Comparison of ENCODE assay signal across 7 mouse cellular contexts in the genomic region with DNA sequence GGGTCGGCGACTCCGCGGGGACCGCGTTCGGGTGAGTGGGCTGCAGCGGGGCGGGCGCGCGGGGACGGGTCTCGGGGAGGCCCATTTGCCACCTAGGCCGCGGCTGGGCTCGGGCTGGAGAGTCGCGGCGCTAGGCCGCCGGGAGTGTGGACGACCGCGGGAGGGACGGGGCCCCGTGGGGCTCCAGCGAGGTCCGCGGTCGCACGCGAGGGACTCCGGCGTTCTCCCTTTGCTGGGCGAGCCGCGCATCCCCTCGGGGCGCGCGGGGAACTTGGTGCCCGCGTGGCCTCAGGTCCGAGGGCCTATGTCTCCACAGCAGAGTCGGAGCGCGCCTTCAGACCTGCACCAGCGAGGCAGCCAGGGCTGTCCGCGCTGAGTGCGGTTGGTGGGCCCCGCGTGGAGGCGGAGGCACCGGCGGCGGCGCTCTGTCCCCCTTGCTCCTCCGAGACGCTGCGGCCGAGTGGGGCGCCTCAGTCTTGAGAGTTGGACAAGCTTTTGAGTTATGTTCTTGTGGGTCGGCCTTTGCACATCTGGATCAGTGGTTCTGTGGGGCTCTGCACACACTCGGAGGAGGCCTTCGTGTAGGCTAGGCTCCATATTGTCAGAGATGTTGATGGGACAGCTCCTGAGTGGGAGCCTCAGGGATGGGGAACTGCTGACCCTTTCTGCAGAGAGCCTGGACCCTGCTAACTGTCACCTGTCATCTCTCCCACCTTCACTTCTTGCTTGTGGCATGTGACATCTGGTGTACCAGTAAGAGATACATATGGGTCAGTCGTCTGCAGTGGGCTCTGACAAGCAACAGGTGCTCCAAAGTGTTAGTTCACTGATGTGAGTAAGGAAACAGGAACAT. TPM values are rescaled to one million over a fixed set of nuclear protein-coding genes. Genes with fewer than 3 reads are reported as not detected.
DNase-seq lines count a peak whose midpoint lies in the region; ATAC-seq and TF ChIP-seq lines count a peak whose summit lies in the region.

No protein-coding gene starts in this region.

- H3K4me3 ChIP-seq in spleen, adult 2 months (ENCODE audit: extremely low read depth, insufficient read depth, insufficient read length) = peak overlapping the region; percentile 72
- H3K4me3 ChIP-seq in forebrain, postnatal 0 days (ENCODE audit: low read depth, low read length) = peak overlapping the region; percentile 84
- H3K4me3 ChIP-seq in liver, embryonic 11.5 days (ENCODE audit: low read depth, low read length) = peak overlapping the region; percentile 83
- H3K4me3 ChIP-seq in neural tube, embryonic 14.5 days (ENCODE audit: low read depth, low read length) = peak overlapping the region; percentile 85

- peak overlapping the region; percentile 58 for H3K27ac ChIP-seq in spleen, adult 2 months (ENCODE audit: insufficient read depth, low read length)
- peak overlapping the region; percentile 76 for H3K27ac ChIP-seq in forebrain, postnatal 0 days (ENCODE audit: low read depth, low read length)
- H3K27ac ChIP-seq in liver, embryonic 11.5 days (ENCODE audit: low read depth, low read length) = no peak overlapping the region
- peak overlapping the region; percentile 78 for H3K27ac ChIP-seq in neural tube, embryonic 14.5 days (ENCODE audit: low read depth, low read length)

- peak in 1 of 2 experiments; percentile 18 for DNase-seq in spleen, adult 2 months (ENCODE audit: low read depth in 1 of 2, low spot score in 2 of 2)
- DNase-seq in spleen, adult 18-20 months = no peak
- DNase-seq in c-Kit-negative CD71-positive TER-119-positive erythroid progenitor cells, embryonic 14.5 days (ENCODE audit: low read depth, low spot score) = peak; percentile 20
- no peak for DNase-seq in forebrain, postnatal 0 days
- no peak for DNase-seq in liver, embryonic 11.5 days (ENCODE audit: low spot score)
- DNase-seq in left cerebral cortex, postnatal 14 days (ENCODE audit: low spot score in 2 of 2) = no peak

- no peak for TF ChIP-seq CTCF in spleen, adult 2 months (IDR thresholded peaks at IDR 0.05; ENCODE audit: extremely low read depth, insufficient read depth, insufficient read length, insufficient replicate concordance)
- TF ChIP-seq CTCF in forebrain, postnatal 0 days (IDR thresholded peaks at IDR 0.05; ENCODE audit: low read depth) = no peak

- no peaks in the 10 kb centered on the region for H3K27me3 ChIP-seq in spleen, adult 2 months (ENCODE audit: control insufficient read depth, insufficient read depth, low read length)
- no peaks in the 10 kb centered on the region for H3K27me3 ChIP-seq in forebrain, postnatal 0 days (ENCODE audit: insufficient read depth, low read length)
- 0 out of 2 replicates have a peak, but pooled peaks cover 4% of the 10 kb centered on the region for H3K27me3 ChIP-seq in liver, embryonic 11.5 days (replicated peaks; ENCODE audit: control insufficient read depth, insufficient read depth, low read length)
- no peaks in the 10 kb centered on the region for H3K27me3 ChIP-seq in neural tube, embryonic 14.5 days (ENCODE audit: control insufficient read depth, insufficient read depth, low read length)

- ATAC-seq in forebrain, postnatal 0 days = peak; percentile 12
- peak; percentile 29 for ATAC-seq in liver, embryonic 11.5 days (replicated peaks; ENCODE audit: low FRiP score)
- peak; percentile 42 for ATAC-seq in neural tube, embryonic 14.5 days (ENCODE audit: low read depth)

- H3K9ac ChIP-seq in forebrain, postnatal 0 days = peak overlapping the region; percentile 84
- H3K9ac ChIP-seq in liver, embryonic 11.5 days (ENCODE audit: low read depth, low read length) = peak overlapping the region; percentile 80
- peak overlapping the region; percentile 78 for H3K9ac ChIP-seq in neural tube, embryonic 14.5 days (replicated peaks; ENCODE audit: low read depth, low read length)

- 2% methylated on average over 68 of the region's 68 CpGs for WGBS in spleen, adult 2 months
- 5% methylated on average over 60 of the region's 68 CpGs for WGBS in forebrain, postnatal 0 days
- WGBS in liver, embryonic 11.5 days = 1% methylated on average over 61 of the region's 68 CpGs
- WGBS in neural tube, embryonic 14.5 days = 2% methylated on average over 59 of the region's 68 CpGs

- peak overlapping the region; percentile 85 for H3K4me2 ChIP-seq in forebrain, postnatal 0 days (ENCODE audit: low read depth)
- peak overlapping the region; percentile 74 for H3K4me2 ChIP-seq in liver, embryonic 11.5 days
- peak overlapping the region; percentile 97 for H3K4me2 ChIP-seq in neural tube, embryonic 14.5 days (ENCODE audit: low read depth, low read length)

- H3K4me1 ChIP-seq in spleen, adult 2 months (ENCODE audit: control insufficient read depth, insufficient read depth, insufficient read length) = peaks cover 5% of the 10 kb centered on the region; the same call in 1 of the 2 replicates
- H3K4me1 ChIP-seq in forebrain, postnatal 0 days (ENCODE audit: insufficient read depth) = peaks cover 22% of the 10 kb centered on the region
- H3K4me1 ChIP-seq in liver, embryonic 11.5 days (replicated peaks; ENCODE audit: control insufficient read depth, insufficient read depth, low read length) = peaks cover 23% of the 10 kb centered on the region
- peaks cover 26% of the 10 kb centered on the region for H3K4me1 ChIP-seq in neural tube, embryonic 14.5 days (ENCODE audit: control insufficient read depth, insufficient read depth, low read length)

- H3K9me3 ChIP-seq in forebrain, postnatal 0 days (ENCODE audit: low read length) = no peaks in the 10 kb centered on the region
- H3K9me3 ChIP-seq in liver, embryonic 11.5 days (ENCODE audit: control insufficient read depth, low read length) = no peaks in the 10 kb centered on the region
- no peaks in the 10 kb centered on the region for H3K9me3 ChIP-seq in neural tube, embryonic 14.5 days (ENCODE audit: control insufficient read depth, low read length)

- intact Hi-C loops in left cerebral cortex, postnatal 14 days (cut with DNase I) = loop anchor here (5.0 kb wide), 1 partner anchor 47 kb away; the partner anchor contains the start of gene Mtg2

- H3K36me3 ChIP-seq in spleen, adult 2 months (ENCODE audit: control insufficient read depth, insufficient read depth, low read length) = 0 out of 2 replicates have a peak, but pooled peaks cover 3% of the 10 kb centered on the region
- H3K36me3 ChIP-seq in forebrain, postnatal 0 days (ENCODE audit: insufficient read depth) = 0 out of 2 replicates have a peak, but pooled peaks cover 4% of the 10 kb centered on the region
- no peaks in the 10 kb centered on the region for H3K36me3 ChIP-seq in liver, embryonic 11.5 days (ENCODE audit: control insufficient read depth, insufficient read depth, low read length)
- no peaks in the 10 kb centered on the region for H3K36me3 ChIP-seq in neural tube, embryonic 14.5 days (ENCODE audit: control insufficient read depth, insufficient read depth, low read length)

- TF ChIP-seq POLR2A in spleen, adult 2 months (IDR thresholded peaks at IDR 0.05; ENCODE audit: low read depth, low read length) = no peak

RNA-seq across cellular contexts. Expression of gene Osbpl2, which starts 0.6 kb away (rescaled TPM):
- polyA plus RNA-seq in spleen, adult 2 months (2012; rRNA removed) = 12.3 and 14.3 TPM in 2 replicates
- 63.0 and 64.2 TPM in 2 replicates for total RNA-seq in forebrain, postnatal 0 days (2014; rRNA removed)
- polyA plus RNA-seq in forebrain, postnatal 0 days (2015; fragmentation: Nextera tagmentation; extraction: Ambion mirVana) = 61.0 and 69.8 TPM in 2 replicates
- polyA plus RNA-seq in liver, embryonic 11.5 days (2014; fragmentation: Nextera tagmentation; extraction: Ambion mirVana) = 19.2 and 20.4 TPM in 2 replicates
- 77.4 and 78.2 TPM in 2 replicates for polyA plus RNA-seq in neural tube, embryonic 14.5 days (2014; fragmentation: Nextera tagmentation; extraction: Ambion mirVana)
- total RNA-seq in left cerebral cortex, postnatal 14 days (2021) = 10 to 100 TPM; 51.4 to 52.8 TPM

RNA-seq across cellular contexts. Expression of gene Hrh3, which starts 15.4 kb away (rescaled TPM):
- polyA plus RNA-seq in spleen, adult 2 months (2012; rRNA removed) = not detected in 2 replicates
- 11.3 and 13.3 TPM in 2 replicates for total RNA-seq in forebrain, postnatal 0 days (2014; rRNA removed)
- polyA plus RNA-seq in forebrain, postnatal 0 days (2015; fragmentation: Nextera tagmentation; extraction: Ambion mirVana) = 4.6 and 6.1 TPM in 2 replicates
- not detected in 2 replicates for polyA plus RNA-seq in liver, embryonic 11.5 days (2014; fragmentation: Nextera tagmentation; extraction: Ambion mirVana)
- 1.5 and 1.8 TPM in 2 replicates for polyA plus RNA-seq in neural tube, embryonic 14.5 days (2014; fragmentation: Nextera tagmentation; extraction: Ambion mirVana)
- 10 to 100 TPM; 65.4 to 73.5 TPM for total RNA-seq in left cerebral cortex, postnatal 14 days (2021)

RNA-seq across cellular contexts. Expression of gene Mtg2, which starts 49.3 kb away (rescaled TPM):
- 12.8 and 13.9 TPM in 2 replicates for polyA plus RNA-seq in spleen, adult 2 months (2012; rRNA removed)
- 27.9 and 32.2 TPM in 2 replicates for total RNA-seq in forebrain, postnatal 0 days (2014; rRNA removed)
- 23.5 and 25.5 TPM in 2 replicates for polyA plus RNA-seq in forebrain, postnatal 0 days (2015; fragmentation: Nextera tagmentation; extraction: Ambion mirVana)
- 23.1 and 28.2 TPM in 2 replicates for polyA plus RNA-seq in liver, embryonic 11.5 days (2014; fragmentation: Nextera tagmentation; extraction: Ambion mirVana)
- 33.3 and 34.2 TPM in 2 replicates for polyA plus RNA-seq in neural tube, embryonic 14.5 days (2014; fragmentation: Nextera tagmentation; extraction: Ambion mirVana)
- total RNA-seq in left cerebral cortex, postnatal 14 days (2021) = 10 to 100 TPM; 16.1 to 17.8 TPM

RNA-seq across cellular contexts. Expression of gene Adrm1, which starts 51.6 kb away (rescaled TPM):
- polyA plus RNA-seq in spleen, adult 2 months (2012; rRNA removed) = 88.2 and 124 TPM in 2 replicates
- total RNA-seq in forebrain, postnatal 0 days (2014; rRNA removed) = 133 and 168 TPM in 2 replicates
- polyA plus RNA-seq in forebrain, postnatal 0 days (2015; fragmentation: Nextera tagmentation; extraction: Ambion mirVana) = 219 and 222 TPM in 2 replicates
- 211 and 217 TPM in 2 replicates for polyA plus RNA-seq in liver, embryonic 11.5 days (2014; fragmentation: Nextera tagmentation; extraction: Ambion mirVana)
- polyA plus RNA-seq in neural tube, embryonic 14.5 days (2014; fragmentation: Nextera tagmentation; extraction: Ambion mirVana) = 147 and 154 TPM in 2 replicates
- total RNA-seq in left cerebral cortex, postnatal 14 days (2021) = 100 to 1,000 TPM; 104 to 109 TPM
